Mouse (Mus musculus) forebrain, embryonic 14.5 days (tissue): ENCODE measurements around the gene Ppil6. TPM values are rescaled to one million over a fixed set of nuclear protein-coding genes. Genes with fewer than 3 reads are reported as not detected.

Experiments
- ATAC-seq: fragments of 200-750 bp; cut with Nextera tagmentation; 2 replicates; pipeline ENCODE4 v1.8.0; 2017; ENCODE audit warnings: mild to moderate bottlenecking, moderate library complexity
- DNase-seq: peaks from one replicate; pipeline ENCODE4 v3.0.0-alpha.2; 2015; ENCODE audit warnings: low spot score
- H3K27ac ChIP-seq: fragments of 300-500 bp; sonication (generic); 2 replicates; pipeline ENCODE4 v1.5.1; 2014; ENCODE audit warnings: low read depth, mild to moderate bottlenecking, control low read depth, low read length, moderate library complexity
- H3K27me3 ChIP-seq: fragments of 300-500 bp; sonication (generic); replicated peaks from 2 replicates; pipeline ENCODE4 v1.6.1; 2014; ENCODE audit warnings: low read length, control low read depth, mixed read lengths; ENCODE audit not compliant: control insufficient read depth, insufficient read depth
- H3K36me3 ChIP-seq: fragments of 300-500 bp; sonication (generic); 2 replicates; pipeline ENCODE4 v1.6.1; 2014; ENCODE audit warnings: low read length, control low read depth; ENCODE audit not compliant: control insufficient read depth, insufficient read depth
- H3K4me1 ChIP-seq: fragments of 300-500 bp; sonication (generic); 2 replicates; pipeline ENCODE4 v1.6.1; 2014; ENCODE audit warnings: antibody characterized with exemption, low read length, control low read depth; ENCODE audit not compliant: control insufficient read depth, insufficient read depth
- H3K4me2 ChIP-seq: fragments of 300-500 bp; sonication (generic); 2 replicates; pipeline ENCODE4 v1.6.1; 2014; ENCODE audit warnings: mild to moderate bottlenecking, control low read depth, low read length
- H3K4me3 ChIP-seq: fragments of 300-500 bp; sonication (generic); 2 replicates; pipeline ENCODE4 v1.5.1; 2014; ENCODE audit warnings: low read depth, low read length, control low read depth
- H3K9ac ChIP-seq: fragments of 300-500 bp; sonication (generic); 2 replicates; pipeline ENCODE4 v1.6.1; 2014; ENCODE audit warnings: mild to moderate bottlenecking, low read length, control low read depth, moderate library complexity
- H3K9me3 ChIP-seq: fragments of 300-500 bp; sonication (generic); replicated peaks from 2 replicates; pipeline ENCODE4 v1.6.1; 2016; ENCODE audit warnings: low read length, control low read depth, mixed read lengths; ENCODE audit not compliant: control insufficient read depth
- WGBS: fragments of 180-500 bp; shearing (Covaris S2); extraction: QIAGEN DNeasy Blood & Tissue Kit; methylation state at CpG from one replicate; pipeline ENCODE4 v1.1.7; 2014; 5-methylcytosine and 5-hydroxymethylcytosine counted together
- polyA plus RNA-seq: library from polyadenylated mRNA; unstranded; fragments of >200 nt; fragmentation: Nextera tagmentation; extraction: Ambion mirVana; gene quantifications from 2 replicates; pipeline ENCODE4 v1.2.1, GENCODE M21; 2014

Ppil6 gene
- 2.0 and 2.7 TPM in 2 replicates for polyA plus RNA-seq

GRCm38 (mm10) chr10:41489708-41490517 lies at the start of gene Ppil6, which contains the start of gene Smpd2:
TSS of gene Ppil6 (plus strand) at chr10:41490439.
TSS of gene Smpd2 (minus strand) at chr10:41490369.
- Histone ChIP-seq H3K27ac (no peak within 1 kb of the TSS; the same call in 1 of the 2 replicates), H3K36me3 (peaks cover 31% of the 10 kb centered on the region), H3K9me3 (no peaks in the 10 kb centered on the region), H3K9ac (peak within 1 kb of the TSS; percentile 68), H3K4me3 (peak within 1 kb of the TSS; percentile 65), H3K27me3 (no peaks in the 10 kb centered on the region), H3K4me2 (peak within 1 kb of the TSS; percentile 98), H3K4me1 (peaks cover 15% of the 10 kb centered on the region)
- under 1% methylated on average over 50 of the region's 50 CpGs for WGBS
- ATAC-seq = peak; percentile 97
- peak; percentile 94 for DNase-seq

DNA sequence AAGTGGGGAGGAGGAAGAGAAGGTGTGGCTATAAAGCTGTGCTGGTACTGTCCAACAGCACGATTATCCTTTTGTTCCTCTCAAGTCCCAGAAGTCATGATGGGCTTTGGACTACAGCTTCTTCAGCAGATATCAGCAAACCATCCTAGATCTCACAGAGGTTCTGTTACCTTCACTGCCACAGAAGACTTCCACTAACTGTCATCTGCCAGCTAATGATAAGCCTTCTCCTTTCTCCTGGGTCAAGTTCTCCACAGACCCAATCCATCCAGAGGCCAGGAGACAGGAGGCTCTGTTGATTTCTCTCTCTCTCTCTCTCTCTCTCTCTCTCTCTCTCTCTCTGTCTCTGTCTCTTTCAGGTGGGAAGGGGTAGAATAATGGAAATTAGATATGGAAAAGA lies 42.0 kb upstream of the Ppil6 start:
- Histone ChIP-seq H3K36me3 (peaks cover 11% of the 10 kb centered on the region; the same call in 1 of the 2 replicates), H3K9me3 (no peaks in the 10 kb centered on the region), H3K4me1 (peaks cover 9% of the 10 kb centered on the region), H3K9ac (no peak overlapping the region), H3K27ac (no peak overlapping the region), H3K4me2 (no peak overlapping the region), H3K4me3 (no peak overlapping the region), H3K27me3 (no peaks in the 10 kb centered on the region)
- no peak for DNase-seq
- WGBS = 83% methylated on average over 1 of the region's 1 CpGs
- no peak for ATAC-seq

GRCm38 (mm10) chr10:41449684-41450083 lies 40.6 kb upstream of the Ppil6 start:
- peak overlapping the region; percentile 81 for H3K9ac ChIP-seq
- H3K27me3 ChIP-seq = no peaks in the 10 kb centered on the region
- DNase-seq (peak; percentile 33), ATAC-seq (peak; percentile 67)
- peaks cover 23% of the 10 kb centered on the region for H3K36me3 ChIP-seq
- 0 out of 2 replicates have a peak overlapping the region, but pooled peaks have one; percentile 64 for H3K27ac ChIP-seq
- peaks cover 9% of the 10 kb centered on the region for H3K4me1 ChIP-seq
- 14% methylated on average over 14 of the region's 14 CpGs for WGBS
- peak overlapping the region; percentile 59 for H3K4me2 ChIP-seq
- no peaks in the 10 kb centered on the region for H3K9me3 ChIP-seq
- peak overlapping the region; percentile 93 for H3K4me3 ChIP-seq

DNA sequence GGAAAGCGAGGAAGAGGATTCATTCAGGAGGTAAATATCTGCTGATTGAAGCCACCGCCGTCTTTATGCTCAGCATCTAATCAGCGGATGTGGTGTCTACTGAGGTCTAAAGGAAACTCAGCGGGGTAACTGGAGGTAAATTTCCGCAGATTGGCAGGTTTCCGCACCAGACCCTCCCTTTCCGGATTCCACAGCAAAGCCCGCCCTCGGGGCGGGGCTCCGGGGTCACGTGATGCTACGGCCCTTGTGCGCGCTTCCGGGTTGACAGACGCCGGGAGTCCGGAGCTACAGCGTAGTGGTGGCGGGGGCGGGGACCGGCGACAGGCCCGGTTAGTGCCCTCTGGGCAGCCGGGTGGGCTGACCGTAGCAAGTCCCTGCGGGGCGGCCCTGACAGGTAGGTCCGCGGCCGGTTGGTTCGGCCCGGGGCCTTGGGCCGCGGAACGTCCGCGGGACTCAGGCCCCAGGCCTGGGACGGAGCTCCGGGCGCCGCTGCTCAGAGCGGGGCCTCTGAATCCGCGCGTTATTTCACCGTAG lies 40.0 kb upstream of the Ppil6 start, which contains the start of gene Zbtb24:
TSS of gene Zbtb24 (plus strand) at position 247 of the 534 bp plus-strand sequence.
- ATAC-seq (peak; percentile 97), DNase-seq (peak; percentile 98)
- under 1% methylated on average over 49 of the region's 49 CpGs for WGBS
- Histone ChIP-seq H3K27ac (peak within 1 kb of the TSS; percentile 64; the same call in 1 of the 2 replicates), H3K9me3 (no peaks in the 10 kb centered on the region), H3K27me3 (no peaks in the 10 kb centered on the region), H3K9ac (peak within 1 kb of the TSS; percentile 81), H3K4me2 (peak within 1 kb of the TSS; percentile 59), H3K4me1 (peaks cover 9% of the 10 kb centered on the region), H3K36me3 (peaks cover 27% of the 10 kb centered on the region), H3K4me3 (peak within 1 kb of the TSS; percentile 93)

DNA sequence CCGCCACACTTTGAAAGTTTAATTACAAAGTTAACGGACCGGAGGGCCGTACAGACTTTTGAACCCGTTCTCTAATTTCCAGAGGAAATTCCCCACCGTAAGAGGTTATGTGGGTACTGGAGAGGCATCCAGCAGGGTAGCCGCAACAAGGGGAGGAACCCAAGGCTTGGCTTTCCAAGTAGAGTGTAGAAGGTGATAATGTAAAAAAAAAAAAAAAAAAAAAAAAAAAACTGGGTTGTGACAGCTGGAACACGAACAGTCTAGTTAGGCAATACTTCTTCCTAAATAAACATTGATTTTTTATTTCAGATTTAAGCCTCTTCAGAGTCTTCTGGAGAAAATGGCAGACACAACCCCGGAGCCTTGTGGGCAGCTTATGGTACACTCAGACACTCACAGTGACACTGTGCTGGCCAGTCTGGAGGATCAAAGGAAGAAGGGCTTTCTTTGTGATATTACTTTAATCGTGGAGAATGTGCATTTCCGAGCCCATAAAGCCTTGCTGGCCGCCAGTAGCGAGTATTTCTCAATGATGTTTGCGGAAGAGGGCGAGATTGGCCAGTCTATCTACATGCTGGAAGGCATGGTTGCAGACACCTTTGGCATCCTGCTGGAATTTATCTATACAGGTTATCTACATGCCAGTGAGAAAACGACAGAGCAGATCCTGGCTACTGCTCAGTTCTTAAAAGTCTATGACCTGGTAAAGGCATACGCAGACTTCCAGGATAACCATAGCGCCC lies 39.3 kb upstream of the Ppil6 start:
- 56% methylated on average over 18 of the region's 18 CpGs for WGBS
- ATAC-seq = peak; percentile 1; the same call in 1 of the 2 replicates
- H3K4me3 ChIP-seq = peak overlapping the region; percentile 93
- no peaks in the 10 kb centered on the region for H3K9me3 ChIP-seq
- peaks cover 9% of the 10 kb centered on the region for H3K4me1 ChIP-seq
- H3K4me2 ChIP-seq = peak overlapping the region; percentile 59
- peak overlapping the region; percentile 81 for H3K9ac ChIP-seq
- H3K27me3 ChIP-seq = no peaks in the 10 kb centered on the region
- no peak for DNase-seq
- no peak overlapping the region for H3K27ac ChIP-seq
- peaks cover 33% of the 10 kb centered on the region for H3K36me3 ChIP-seq

DNA sequence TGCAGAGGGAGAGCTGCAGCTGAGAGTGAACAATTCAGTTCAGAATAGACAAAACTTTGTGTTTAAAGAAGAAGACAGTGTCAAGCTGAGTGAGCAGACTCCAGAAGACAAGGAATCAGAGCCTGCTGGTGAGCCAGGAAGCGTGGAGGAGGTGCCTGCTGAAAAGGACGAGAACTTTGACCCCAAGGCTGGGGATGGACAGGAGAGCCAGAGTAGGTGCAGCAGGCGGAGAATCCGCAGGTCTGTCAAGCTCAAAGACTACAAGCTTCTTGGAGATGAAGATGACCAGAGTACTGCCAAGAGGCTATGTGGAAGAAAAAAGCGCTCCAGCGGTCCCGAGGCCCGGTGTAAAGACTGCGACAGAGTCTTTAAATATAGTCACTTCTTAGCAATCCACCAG lies 38.6 kb upstream of the Ppil6 start:
- no peaks in the 10 kb centered on the region for H3K9me3 ChIP-seq
- H3K36me3 ChIP-seq = peaks cover 40% of the 10 kb centered on the region
- no peak overlapping the region for H3K4me2 ChIP-seq
- no peak overlapping the region for H3K27ac ChIP-seq
- 96% methylated on average over 9 of the region's 9 CpGs for WGBS
- peaks cover 9% of the 10 kb centered on the region for H3K4me1 ChIP-seq
- no peak for ATAC-seq
- no peak for DNase-seq
- no peaks in the 10 kb centered on the region for H3K27me3 ChIP-seq
- H3K4me3 ChIP-seq = no peak overlapping the region
- H3K9ac ChIP-seq = no peak overlapping the region

DNA sequence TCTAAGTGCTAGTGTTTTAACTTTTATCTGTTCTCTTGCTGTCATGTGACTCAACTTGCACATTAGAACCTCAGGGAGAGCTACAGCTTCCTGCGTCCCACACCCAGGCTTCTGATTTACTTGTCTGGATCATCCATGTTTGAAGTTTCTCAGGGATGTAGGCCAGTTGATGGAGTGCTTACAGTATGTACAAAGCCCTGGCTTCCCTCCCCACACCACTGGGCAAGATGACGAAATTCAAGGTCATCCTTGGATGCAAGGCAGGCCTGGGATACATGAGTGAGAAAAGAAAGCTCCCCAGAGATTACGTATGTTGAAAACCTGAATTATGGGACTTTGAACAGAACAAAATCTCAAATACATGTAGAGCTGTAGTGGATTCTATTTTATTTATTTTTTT lies 37.4 kb upstream of the Ppil6 start:
- Histone ChIP-seq H3K4me1 (peaks cover 9% of the 10 kb centered on the region), H3K36me3 (peaks cover 42% of the 10 kb centered on the region), H3K9ac (no peak overlapping the region), H3K4me3 (no peak overlapping the region), H3K9me3 (no peaks in the 10 kb centered on the region), H3K27ac (no peak overlapping the region), H3K27me3 (no peaks in the 10 kb centered on the region), H3K4me2 (no peak overlapping the region)
- ATAC-seq (no peak), DNase-seq (no peak)
- 90% methylated on average over 3 of the region's 3 CpGs for WGBS

DNA sequence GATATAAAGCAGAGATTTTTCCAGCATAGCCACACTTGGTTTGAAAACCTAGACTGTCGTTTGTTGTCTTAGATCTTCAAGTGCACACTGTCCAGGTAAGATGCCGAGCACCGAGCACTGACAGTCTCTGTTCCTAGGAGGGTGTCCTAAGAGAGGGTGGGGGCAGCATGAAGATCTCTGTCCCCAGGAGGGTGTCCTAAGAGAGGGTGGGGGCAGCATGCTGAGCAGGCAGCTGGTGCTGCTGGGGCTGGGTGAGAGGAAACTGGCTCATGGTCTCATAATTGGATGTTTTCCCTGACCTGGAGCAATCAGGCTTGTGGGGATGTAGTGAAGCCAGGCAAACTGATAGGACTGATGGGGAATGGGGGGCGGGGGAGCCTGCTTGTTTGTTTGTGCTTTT lies 30.2 kb upstream of the Ppil6 start:
- Histone ChIP-seq H3K4me3 (no peak overlapping the region), H3K27me3 (no peaks in the 10 kb centered on the region), H3K27ac (no peak overlapping the region), H3K9ac (no peak overlapping the region), H3K9me3 (no peaks in the 10 kb centered on the region), H3K36me3 (peaks cover 54% of the 10 kb centered on the region), H3K4me2 (no peak overlapping the region), H3K4me1 (no peaks in the 10 kb centered on the region)
- DNase-seq (no peak), ATAC-seq (no peak)
- WGBS = 77% methylated on average over 4 of the region's 4 CpGs
